18 mouse cellular contexts compared by ENCODE assay signal in the genomic region with DNA sequence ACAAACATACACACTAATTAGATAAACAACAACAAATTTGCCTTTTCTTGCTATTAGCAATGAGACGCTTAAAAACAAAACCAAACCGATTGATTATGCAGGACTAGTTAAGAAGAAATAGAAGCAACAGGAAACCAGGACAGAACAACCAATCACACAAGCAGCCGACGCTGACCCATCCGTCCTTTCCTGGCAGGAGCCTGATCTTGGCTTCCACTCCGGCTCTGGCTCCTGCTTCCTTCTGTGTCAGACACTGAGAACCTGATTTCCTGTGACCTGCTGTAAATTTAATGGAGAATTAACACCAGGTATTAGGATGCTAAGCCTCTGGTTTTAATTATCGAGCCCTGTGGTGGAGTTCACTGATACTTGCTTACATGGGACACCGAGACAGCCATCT.
A peak's percentile ranks its signal among the peaks of the same experiment; 100 is the strongest.
DNase-seq lines count a peak whose midpoint lies in the region; ATAC-seq and TF ChIP-seq lines count a peak whose summit lies in the region.
"Had no signal": no experiment of that assay in that cellular context is flagged by ENCODE, and none has a peak within 500 bp of the region (broad histone marks: within the 10 kb centered on the region; RNA-seq: fewer than 3 reads in every experiment).

No protein-coding gene starts in this region.

- H3K36me3 ChIP-seq in limb, embryonic 15.5 days, result no peaks in the 10 kb centered on the region
- H3K36me3 ChIP-seq in hindbrain, embryonic 16.5 days (ENCODE audit: control insufficient read depth, insufficient read depth, low read length), result no peaks in the 10 kb centered on the region
- H3K36me3 ChIP-seq: forebrain, embryonic 12.5 days; hindbrain, embryonic 12.5 days; midbrain, embryonic 10.5 days had no signal

- H3K4me1 ChIP-seq in embryonic fibroblast, embryonic 13.5 days (ENCODE audit: control insufficient read depth, insufficient read depth, low read length), result peaks cover 3% of the 10 kb centered on the region
- peaks cover 25% of the 10 kb centered on the region for H3K4me1 ChIP-seq in limb, embryonic 15.5 days
- H3K4me1 ChIP-seq in hindbrain, embryonic 16.5 days (ENCODE audit: control insufficient read depth, insufficient read depth, low read depth, low read length), result no peaks in the 10 kb centered on the region; the same call in 1 of the 2 replicates

- 0 out of 2 replicates have a peak, but pooled peaks have one; percentile 37 for ATAC-seq in limb, embryonic 15.5 days (ENCODE audit: insufficient number of reproducible peaks, low FRiP score, low TSS enrichment, low read depth)
- no peak for ATAC-seq in hindbrain, embryonic 16.5 days
- no peak for ATAC-seq in granulocyte monocyte progenitor cell, adult 5-6 weeks (replicated peaks; ENCODE audit: poor library complexity, severe bottlenecking)
- ATAC-seq: liver, postnatal 0 days had no signal

- intact Hi-C loops in left cerebral cortex, postnatal 4 days (cut with DNase I), result no loop called here
- intact Hi-C loops in gastrocnemius, postnatal 14 days (cut with DNase I; ENCODE audit: low total_unique reads), result no loop called here

- TF ChIP-seq POLR2A in embryonic fibroblast, embryonic 13.5 days (IDR thresholded peaks at IDR 0.05; ENCODE audit: low read depth, low read length), result no peak

- TF ChIP-seq CTCF in embryonic fibroblast, embryonic 13.5 days (IDR thresholded peaks at IDR 0.05; ENCODE audit: borderline replicate concordance, insufficient read depth, low read length), result no peak

- no peak overlapping the region for H3K4me2 ChIP-seq in limb, embryonic 15.5 days
- H3K4me2 ChIP-seq in hindbrain, embryonic 16.5 days (ENCODE audit: low read length), result no peak overlapping the region
- H3K4me2 ChIP-seq: forebrain, embryonic 12.5 days; heart, embryonic 12.5 days; hindbrain, embryonic 12.5 days had no signal

- no peak overlapping the region for H3K9ac ChIP-seq in limb, embryonic 15.5 days
- no peak overlapping the region for H3K9ac ChIP-seq in hindbrain, embryonic 16.5 days (ENCODE audit: low read depth, low read length)
- H3K9ac ChIP-seq: forebrain, embryonic 12.5 days; heart, embryonic 12.5 days; hindbrain, embryonic 12.5 days; liver, postnatal 0 days had no signal

- peak overlapping the region; percentile 13; the same call in 1 of the 2 replicates for H3K27ac ChIP-seq in embryonic fibroblast, embryonic 13.5 days (ENCODE audit: insufficient read depth, low read length)
- peak overlapping the region; percentile 62; the same call in 1 of the 2 replicates for H3K27ac ChIP-seq in limb, embryonic 15.5 days
- no peak overlapping the region for H3K27ac ChIP-seq in hindbrain, embryonic 16.5 days (ENCODE audit: low read depth, low read length)
- H3K27ac ChIP-seq: forebrain, embryonic 12.5 days; hindbrain, embryonic 12.5 days; midbrain, embryonic 10.5 days had no signal

- H3K9me3 ChIP-seq in limb, embryonic 15.5 days, result no peaks in the 10 kb centered on the region
- H3K9me3 ChIP-seq in hindbrain, embryonic 16.5 days (ENCODE audit: control insufficient read depth, low read length), result no peaks in the 10 kb centered on the region
- H3K9me3 ChIP-seq: forebrain, embryonic 12.5 days; heart, embryonic 12.5 days; hindbrain, embryonic 12.5 days had no signal

- no peaks in the 10 kb centered on the region for H3K27me3 ChIP-seq in limb, embryonic 15.5 days
- H3K27me3 ChIP-seq in hindbrain, embryonic 16.5 days (replicated peaks; ENCODE audit: control insufficient read depth, insufficient read depth, low read length), result no peaks in the 10 kb centered on the region; the same call in 1 of the 2 replicates
- H3K27me3 ChIP-seq: heart, embryonic 12.5 days had no signal

- no peak overlapping the region for H3K4me3 ChIP-seq in embryonic fibroblast, embryonic 13.5 days (ENCODE audit: insufficient read depth, low read length)
- H3K4me3 ChIP-seq in limb, embryonic 15.5 days, result no peak overlapping the region
- no peak overlapping the region for H3K4me3 ChIP-seq in hindbrain, embryonic 16.5 days (ENCODE audit: low read length)
- H3K4me3 ChIP-seq: forebrain, embryonic 12.5 days; heart, embryonic 12.5 days; hindbrain, embryonic 12.5 days; midbrain, embryonic 10.5 days had no signal

- peak; percentile 14 for DNase-seq in left cerebral cortex, postnatal 4 days
- DNase-seq in left cerebral cortex, adult 18-20 months (ENCODE audit: low spot score in 2 of 2), result no peak
- peak; percentile 59 for DNase-seq in gastrocnemius, postnatal 14 days
- DNase-seq: adrenal gland, adult 2 months; kidney, adult 9 months; kidney, postnatal 36 days; liver, postnatal 0 days; lung, postnatal 4 days; retina, postnatal 1 day; thymus, postnatal 25 days had no signal

- 33% methylated on average over 8 of the region's 8 CpGs for WGBS in limb, embryonic 15.5 days
- 84% methylated on average over 8 of the region's 8 CpGs for WGBS in hindbrain, embryonic 16.5 days

Comparison
In these comparisons a context has a peak if more than half of its experiments do, and no peak if none do; other contexts are left out.
1. DNase-seq: peak in left cerebral cortex, postnatal 4 days (single experiment) and gastrocnemius, postnatal 14 days (single experiment); none in left cerebral cortex, adult 18-20 months (0 of 2).